Mouse (Mus musculus) thymus, adult 2 months (tissue): ENCODE data around the gene Gm8247. TPM values are rescaled to one million over a fixed set of nuclear protein-coding genes. Genes with fewer than 3 reads are reported as not detected.
"Not testable (repeated sequence)": the region's sequence is repeated elsewhere in the genome, so short reads cannot be mapped to it uniquely, and the experiment has no call there.

Experiments
- DNase-seq: peaks from one replicate; pipeline ENCODE4 v3.0.0; 2021
- H3K27ac ChIP-seq: fragments of 200-500 bp; 2 replicates; pipeline ENCODE4 v1.5.1; 2012; ENCODE audit warnings: low read length, control low read depth; ENCODE audit not compliant: control insufficient read depth, insufficient read depth
- H3K27me3 ChIP-seq: fragments of 200-500 bp; 2 replicates; pipeline ENCODE4 v1.6.1; 2012; ENCODE audit warnings: mild to moderate bottlenecking, low read length, moderate library complexity, mixed read lengths; ENCODE audit not compliant: control insufficient read depth, insufficient read depth
- H3K36me3 ChIP-seq: fragments of 200-500 bp; 2 replicates; pipeline ENCODE4 v1.6.1; 2012; ENCODE audit warnings: mild to moderate bottlenecking, low read length, moderate library complexity; ENCODE audit not compliant: control insufficient read depth, insufficient read depth
- H3K4me1 ChIP-seq: fragments of 200-500 bp; replicated peaks from 2 replicates; pipeline ENCODE4 v1.6.1; 2012; ENCODE audit warnings: low read length; ENCODE audit not compliant: control insufficient read depth, insufficient read depth
- H3K4me3 ChIP-seq: fragments of 200-500 bp; 2 replicates; pipeline ENCODE4 v1.5.1; 2012; ENCODE audit warnings: mild to moderate bottlenecking, low read length, control low read depth, moderate library complexity; ENCODE audit not compliant: control insufficient read depth, insufficient read depth
- WGBS: fragments of 180-500 bp; shearing (Covaris S2); methylation state at CpG from one replicate; pipeline ENCODE4 v1.1.7; 2018; 5-methylcytosine and 5-hydroxymethylcytosine counted together
- polyA plus RNA-seq: library from polyadenylated mRNA; depleted of rRNA; stranded (reverse); fragments of >200 nt; gene quantifications from 2 replicates; pipeline ENCODE4 v1.2.3, GENCODE M21; 2012; rRNA removed

The Gm8247 gene
- not detected in 2 replicates for polyA plus RNA-seq

- not testable (repeated sequence) for H3K4me3 ChIP-seq, DNase-seq, H3K27me3 ChIP-seq, H3K4me1 ChIP-seq, H3K27ac ChIP-seq, H3K36me3 ChIP-seq
- WGBS: 97% methylated on average over 4 of the region's 4 CpGs
These were observed at the start of gene Gm8247 for GRCm38 (mm10) chr14:44582853-44583252. Gm8247 (plus strand) TSS chr14:44583153.

GRCm38 (mm10) chr14:44547961-44548360 is 35.0 kb upstream of the Gm8247 start:
- not testable (repeated sequence) for DNase-seq, H3K27ac ChIP-seq, H3K4me1 ChIP-seq, H3K27me3 ChIP-seq, H3K4me3 ChIP-seq, H3K36me3 ChIP-seq
- WGBS: 88% methylated on average over 5 of the region's 5 CpGs

GRCm38 (mm10) chr14:44591765-44592164 is 8.8 kb downstream of the Gm8247 start:
- not testable (repeated sequence) for H3K36me3 ChIP-seq, H3K27me3 ChIP-seq, H3K27ac ChIP-seq, H3K4me1 ChIP-seq, H3K4me3 ChIP-seq
- peak; percentile 1 for DNase-seq
- 84% methylated on average over 2 of the region's 2 CpGs for WGBS

GRCm38 (mm10) chr14:44627737-44628136 is 44.8 kb downstream of the Gm8247 start, which contains the start of gene Gm5624:
Gm5624 (minus strand) TSS chr14:44627938.
- not testable (repeated sequence) for H3K27ac ChIP-seq, H3K4me1 ChIP-seq, DNase-seq, H3K36me3 ChIP-seq, H3K4me3 ChIP-seq, H3K27me3 ChIP-seq
- 75% methylated on average over 4 of the region's 4 CpGs for WGBS

Other genes with a start within 250 kb of the Gm8247 start
- gene Gm5930, start 244.6 kb upstream of the Gm8247 start, polyA plus RNA-seq: 0.05 TPM in 1 of 2 replicates, not detected in the other
- gene Gm8229, start 217.8 kb upstream of the Gm8247 start, polyA plus RNA-seq: not detected in 2 replicates
- gene Gm3371, start 172.5 kb upstream of the Gm8247 start, polyA plus RNA-seq: not detected in 2 replicates
- gene Gm8232, start 149.5 kb upstream of the Gm8247 start, polyA plus RNA-seq: not detected in 2 replicates
- not detected in 2 replicates for gene BC061237, start 90.7 kb upstream of the Gm8247 start, polyA plus RNA-seq
- not detected in 2 replicates for gene Gm17093, start 64.9 kb upstream of the Gm8247 start, polyA plus RNA-seq
- not detected in 2 replicates for gene Gm5624, start 44.8 kb downstream of the Gm8247 start, polyA plus RNA-seq
- gene Gm8257, start 123.3 kb downstream of the Gm8247 start, polyA plus RNA-seq: not detected in 2 replicates
- not detected in 2 replicates for gene Gm8267, start 167.2 kb downstream of the Gm8247 start, polyA plus RNA-seq